Mouse (Mus musculus): ENCODE results near the gene Gfi1.

DNA sequence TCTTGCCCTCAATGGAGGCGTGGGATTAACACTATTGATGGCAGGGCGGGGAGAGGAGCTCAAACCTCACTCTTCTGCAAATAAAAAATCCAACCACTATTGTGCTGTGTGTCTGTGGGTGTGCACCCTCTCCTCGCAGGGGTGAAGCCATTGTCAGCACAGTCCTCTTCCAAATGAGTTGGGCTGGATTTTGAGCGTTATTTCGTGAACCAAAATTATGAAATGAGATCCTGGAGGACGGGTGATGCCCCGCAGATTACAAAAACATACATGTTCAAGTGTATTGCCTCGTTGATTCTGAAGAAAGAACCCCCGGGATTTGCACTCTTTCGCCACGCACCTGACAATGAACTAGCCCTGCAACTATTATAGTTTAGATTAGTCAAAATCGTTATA lies 1.2 kb upstream of the Gfi1 start:
- TF ChIP-seq CTCF (IDR thresholded peaks at IDR 0.05; ENCODE audit: control insufficient read depth, insufficient read depth, insufficient replicate concordance, low read depth, low read length) (no peak), POLR2A (IDR thresholded peaks at IDR 0.05; ENCODE audit: control insufficient read depth, low read depth, low read length) (no peak)
